Mouse (Mus musculus) megakaryocyte, embryonic 14.5 days (primary cell): ENCODE data around the gene Traf6. TPM values are rescaled to one million over a fixed set of nuclear protein-coding genes. Genes with fewer than 3 reads are reported as not detected.

Experiments used
- H3K27me3 ChIP-seq: replicated peaks from 2 replicates; pipeline ENCODE3; 2012; ENCODE audit warnings: inconsistent platforms
- H3K36me3 ChIP-seq: replicated peaks from 2 replicates; pipeline ENCODE3; 2012; ENCODE audit warnings: low read length, inconsistent platforms, mixed read lengths
- H3K4me1 ChIP-seq: 2 replicates; pipeline ENCODE4 v1.6.1; 2012; ENCODE audit warnings: inconsistent platforms
- H3K4me3 ChIP-seq: replicated peaks from 2 replicates; pipeline ENCODE3; 2012; ENCODE audit warnings: moderate library complexity, mild to moderate bottlenecking, inconsistent platforms
- H3K9me3 ChIP-seq: 2 replicates; pipeline ENCODE4 v1.6.1; 2012; ENCODE audit warnings: inconsistent platforms
- FLI1 ChIP-seq: IDR thresholded peaks from 2 replicates; pipeline ENCODE4 v1.6.1; 2012; ENCODE audit warnings: low read length, inconsistent platforms, mixed read lengths
- GATA1 ChIP-seq: IDR thresholded peaks from 3 replicates; pipeline ENCODE4 v1.6.1; 2012; ENCODE audit warnings: mixed read lengths, low read length, inconsistent platforms, borderline replicate concordance
- polyA plus RNA-seq: library from polyadenylated mRNA; stranded (reverse); fragments of >175 nt; gene quantifications from 2 replicates; pipeline ENCODE4 v1.2.3, GENCODE M21; 2012; ENCODE audit warnings: low replicate concordance; ENCODE audit not compliant: insufficient read depth

Traf6 gene
- polyA plus RNA-seq, 1 experiment = 0.78 TPM

DNA sequence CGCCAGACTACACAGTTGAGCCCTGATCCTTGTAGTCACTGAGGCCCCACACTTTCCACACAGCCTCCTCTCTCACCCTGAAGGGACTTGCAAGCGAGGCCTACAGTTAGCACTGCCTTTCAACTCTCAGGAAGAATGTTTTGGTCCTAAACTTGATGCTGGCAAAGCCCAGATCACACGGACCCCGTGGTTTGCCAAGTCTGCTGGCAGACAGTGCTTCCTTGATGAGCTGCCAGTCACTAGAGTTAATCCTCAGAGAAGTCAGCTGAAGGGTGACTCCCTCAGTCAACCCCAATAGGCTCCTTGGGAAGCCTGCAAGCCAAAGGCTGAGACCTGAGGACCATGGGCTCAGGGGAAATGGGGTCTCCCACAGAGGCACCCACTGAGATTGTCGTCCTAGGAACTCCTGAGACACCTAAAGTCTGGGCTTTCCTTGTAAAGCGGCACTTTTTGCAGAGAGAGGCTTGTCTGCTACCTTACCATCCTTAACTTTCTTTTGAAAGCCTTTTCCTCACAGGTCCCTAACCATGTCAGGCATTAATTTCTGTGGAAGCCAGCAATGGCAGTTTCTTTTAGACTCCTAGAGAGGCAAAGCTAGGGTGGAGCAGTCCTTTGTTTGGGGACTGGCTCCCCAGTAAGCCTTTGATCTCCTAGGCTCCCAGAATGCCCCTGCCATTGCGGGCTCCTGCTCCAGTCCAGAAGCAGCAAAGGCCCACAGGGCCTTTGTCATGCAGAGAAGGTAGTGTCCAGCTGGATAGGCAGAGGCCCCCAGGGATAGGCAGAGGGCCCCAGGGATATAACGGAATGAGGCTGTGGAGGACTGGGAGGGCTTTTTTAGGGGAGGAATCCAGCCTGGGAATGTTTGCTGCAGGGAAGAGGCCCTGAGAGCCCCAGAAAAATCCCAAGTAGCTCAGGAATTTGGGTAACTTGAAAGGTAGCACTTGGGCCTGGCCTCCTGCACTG is 44.4 kb downstream of the Traf6 start:
- Histone ChIP-seq H3K4me1 (peaks cover 19% of the 10 kb centered on the region), H3K36me3 (peaks cover 99% of the 10 kb centered on the region), H3K27me3 (no peaks in the 10 kb centered on the region), H3K4me3 (no peak overlapping the region), H3K9me3 (no peaks in the 10 kb centered on the region)
- TF ChIP-seq GATA1 (no peak), FLI1 (no peak)

DNA sequence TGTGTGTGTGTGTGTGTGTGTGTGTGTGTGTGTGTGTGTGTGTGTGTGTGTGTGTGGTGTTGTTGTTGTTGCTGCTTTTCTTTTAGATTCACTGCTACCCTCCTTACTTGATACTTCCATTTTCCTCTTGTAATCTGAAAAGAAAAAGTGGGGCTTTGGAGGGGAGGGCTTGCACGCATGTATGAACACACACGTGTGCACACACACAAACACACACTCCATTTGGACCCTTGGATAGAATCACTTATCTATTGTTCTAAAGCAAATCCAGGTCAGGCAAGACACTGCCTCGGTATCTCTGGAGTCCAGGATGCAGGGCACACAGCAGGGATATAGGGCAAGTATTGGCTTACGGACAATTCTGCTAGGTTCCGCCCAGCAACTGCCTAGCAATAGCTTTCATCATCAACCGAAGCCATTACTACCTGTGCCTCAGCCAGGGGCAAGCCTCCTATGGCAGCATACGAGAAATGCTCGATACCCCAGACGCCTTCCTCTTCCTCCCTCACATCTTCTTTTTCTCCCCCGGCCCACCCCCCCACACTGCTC is 45.2 kb downstream of the Traf6 start:
- peaks cover 24% of the 10 kb centered on the region for H3K4me1 ChIP-seq
- H3K27me3 ChIP-seq = no peaks in the 10 kb centered on the region
- H3K9me3 ChIP-seq = no peaks in the 10 kb centered on the region
- peaks cover 99% of the 10 kb centered on the region for H3K36me3 ChIP-seq
- H3K4me3 ChIP-seq = no peak overlapping the region
- TF ChIP-seq GATA1 = no peak
- no peak for TF ChIP-seq FLI1

DNA sequence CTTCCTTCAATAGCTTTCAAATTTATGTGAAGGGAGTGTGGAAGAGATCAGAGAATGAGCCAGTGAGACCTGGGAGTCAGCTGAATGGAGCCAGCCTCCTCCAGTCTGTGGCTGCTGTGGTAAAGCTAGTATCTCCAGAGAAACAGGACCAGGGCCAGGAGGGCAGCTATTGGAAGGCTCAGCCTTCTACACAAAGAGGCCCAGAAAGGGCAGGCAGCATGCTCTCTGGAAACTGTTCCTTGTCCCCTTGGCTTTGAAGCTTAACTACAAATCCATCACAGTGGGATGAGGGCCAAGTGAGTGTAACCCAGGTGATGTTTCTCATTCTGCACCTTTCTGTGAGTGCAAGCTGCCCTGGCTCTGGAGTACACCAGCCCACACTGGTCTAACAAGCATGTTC is 49.6 kb downstream of the Traf6 start:
- no peak for TF ChIP-seq FLI1
- TF ChIP-seq GATA1 = no peak
- peaks cover 95% of the 10 kb centered on the region for H3K36me3 ChIP-seq
- no peaks in the 10 kb centered on the region for H3K9me3 ChIP-seq
- H3K4me3 ChIP-seq = no peak overlapping the region
- H3K27me3 ChIP-seq = no peaks in the 10 kb centered on the region
- peaks cover 29% of the 10 kb centered on the region for H3K4me1 ChIP-seq

DNA sequence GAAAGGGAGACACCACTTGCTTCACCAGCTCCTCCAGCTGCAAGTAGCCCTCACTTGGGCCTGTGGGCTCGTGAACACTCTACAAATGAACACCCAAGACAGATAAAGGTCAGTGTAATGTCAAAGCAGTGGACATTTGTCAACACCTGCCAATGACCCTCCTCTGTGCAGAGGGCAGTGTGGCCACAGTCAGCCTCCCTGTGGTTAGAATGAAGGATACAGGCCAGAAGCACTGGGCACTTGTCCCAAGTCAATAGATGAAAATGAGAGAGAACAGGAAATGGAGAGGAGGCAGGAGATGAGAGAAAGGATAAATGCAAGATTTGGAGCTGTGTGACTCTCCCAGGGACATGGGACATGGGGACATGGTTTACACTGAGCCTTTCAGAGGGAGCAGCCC is 51.2 kb downstream of the Traf6 start:
- Histone ChIP-seq H3K4me1 (peaks cover 46% of the 10 kb centered on the region), H3K9me3 (no peaks in the 10 kb centered on the region), H3K36me3 (peaks cover 95% of the 10 kb centered on the region), H3K4me3 (no peak overlapping the region), H3K27me3 (no peaks in the 10 kb centered on the region)
- TF ChIP-seq GATA1 (no peak), FLI1 (no peak)

DNA sequence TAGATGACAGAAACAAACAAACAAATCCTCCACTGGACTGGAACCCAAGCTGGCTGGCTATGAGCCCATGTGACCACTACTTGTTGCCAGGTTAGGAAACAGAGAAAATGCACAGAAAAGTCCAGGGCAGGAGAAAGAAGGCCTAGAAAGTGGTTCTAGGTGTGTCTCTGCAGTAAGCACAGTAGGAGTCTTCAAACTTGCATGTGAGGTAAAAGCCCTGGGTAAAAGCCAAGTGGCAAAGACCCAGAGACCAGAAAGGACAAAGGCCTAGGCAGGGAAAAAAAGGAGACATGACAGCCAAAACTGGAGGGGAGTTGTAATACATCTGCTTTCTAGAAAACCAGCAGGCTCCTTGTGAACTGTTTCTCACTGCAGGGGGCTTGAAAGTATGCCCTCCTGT is 52.7 kb downstream of the Traf6 start:
- TF ChIP-seq GATA1 (no peak), FLI1 (no peak)
- H3K27me3 ChIP-seq = no peaks in the 10 kb centered on the region
- no peak overlapping the region for H3K4me3 ChIP-seq
- peaks cover 93% of the 10 kb centered on the region for H3K36me3 ChIP-seq
- H3K4me1 ChIP-seq = peaks cover 53% of the 10 kb centered on the region
- H3K9me3 ChIP-seq = no peaks in the 10 kb centered on the region

DNA sequence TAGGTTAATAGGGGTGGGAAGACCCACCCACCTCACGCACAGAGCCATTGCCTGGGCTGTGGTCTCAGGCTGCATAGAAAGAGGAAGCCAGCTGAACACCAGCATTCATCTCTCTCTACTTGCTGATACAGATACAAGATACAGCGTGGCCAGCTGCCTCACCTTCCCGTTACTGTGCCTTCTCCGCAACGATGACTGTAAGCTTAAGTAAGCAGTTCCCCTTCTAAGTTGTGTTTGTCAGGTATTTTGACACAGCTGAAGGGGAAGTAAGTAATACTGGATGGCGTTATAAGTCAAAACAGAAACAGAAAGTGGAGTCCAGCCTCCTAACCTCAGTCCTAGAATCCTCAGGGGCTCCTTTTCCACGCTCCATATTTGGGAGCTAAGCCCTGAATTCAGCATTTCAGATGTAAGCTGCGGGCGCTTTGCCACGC is 54.6 kb downstream of the Traf6 start:
- Histone ChIP-seq H3K4me1 (peaks cover 61% of the 10 kb centered on the region), H3K9me3 (no peaks in the 10 kb centered on the region), H3K27me3 (no peaks in the 10 kb centered on the region), H3K36me3 (peaks cover 93% of the 10 kb centered on the region), H3K4me3 (peak overlapping the region; percentile 88)
- TF ChIP-seq FLI1 = no peak
- no peak for TF ChIP-seq GATA1

DNA sequence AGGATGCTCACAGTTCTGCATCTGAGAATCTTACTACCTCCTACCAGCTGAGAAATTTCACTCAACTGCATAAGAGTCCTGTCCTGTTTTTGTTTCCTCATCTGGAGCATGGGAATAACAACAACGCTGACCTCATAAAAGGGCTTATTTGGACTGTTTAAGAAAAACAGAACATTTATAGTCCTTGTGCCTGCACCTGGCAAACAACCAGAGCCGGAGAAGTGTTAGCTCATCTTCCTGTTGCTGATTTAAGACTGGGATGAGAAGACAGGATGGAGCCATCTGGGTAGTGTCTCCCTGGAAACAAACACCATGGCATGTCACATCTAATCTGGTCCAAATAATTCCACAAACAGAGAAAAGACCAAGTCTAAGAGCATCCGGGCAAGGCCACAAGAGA is 55.3 kb downstream of the Traf6 start:
- H3K36me3 ChIP-seq = peaks cover 93% of the 10 kb centered on the region
- H3K9me3 ChIP-seq = no peaks in the 10 kb centered on the region
- peak overlapping the region; percentile 1 for H3K4me3 ChIP-seq
- TF ChIP-seq FLI1 (no peak), GATA1 (no peak)
- H3K4me1 ChIP-seq = peaks cover 58% of the 10 kb centered on the region
- no peaks in the 10 kb centered on the region for H3K27me3 ChIP-seq

DNA sequence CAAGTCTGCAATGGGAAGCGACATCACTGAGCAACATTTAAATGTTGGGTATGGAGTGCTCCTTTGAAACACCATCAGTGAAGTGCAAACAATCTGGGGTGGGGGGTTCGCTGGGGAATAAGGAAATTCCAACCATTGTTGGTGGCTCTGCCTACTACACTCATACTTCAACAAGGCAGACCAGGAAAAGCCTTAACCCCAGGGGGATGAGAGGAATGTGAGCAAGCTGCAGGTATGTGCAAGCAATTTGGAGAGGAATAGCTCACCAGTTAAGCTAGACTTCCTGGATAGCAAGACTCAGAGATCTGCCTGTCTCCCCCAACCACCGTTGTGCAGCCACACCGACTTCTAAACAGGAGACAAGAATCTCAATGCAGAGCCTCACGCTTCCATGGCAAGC is 61.7 kb downstream of the Traf6 start:
- H3K27me3 ChIP-seq = no peaks in the 10 kb centered on the region
- H3K36me3 ChIP-seq = peaks cover 98% of the 10 kb centered on the region
- H3K4me3 ChIP-seq = no peak overlapping the region
- TF ChIP-seq FLI1 = no peak
- TF ChIP-seq GATA1 = no peak
- peaks cover 16% of the 10 kb centered on the region; the same call in 1 of the 2 replicates for H3K4me1 ChIP-seq
- H3K9me3 ChIP-seq = no peaks in the 10 kb centered on the region

DNA sequence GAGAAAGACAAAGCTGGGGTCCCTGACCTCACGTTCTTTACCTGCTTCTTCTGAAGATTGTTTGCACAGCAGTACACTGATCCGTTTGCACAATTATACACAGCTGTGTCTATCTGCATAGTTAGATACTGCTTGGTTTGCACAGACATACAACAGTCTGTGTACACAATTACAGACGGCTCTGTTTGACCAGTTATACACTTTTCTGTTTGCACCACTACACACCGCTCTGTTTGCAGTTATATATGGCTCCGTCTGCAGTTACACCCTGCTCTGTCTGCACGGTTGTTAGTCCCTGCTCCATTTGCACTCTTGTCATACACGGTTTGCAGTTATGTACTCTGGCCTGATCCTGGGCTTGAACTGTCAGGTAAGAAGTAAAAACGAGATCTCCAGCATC is 63.4 kb downstream of the Traf6 start:
- Histone ChIP-seq H3K27me3 (no peaks in the 10 kb centered on the region), H3K4me1 (peaks cover 9% of the 10 kb centered on the region; the same call in 1 of the 2 replicates), H3K4me3 (no peak overlapping the region), H3K9me3 (no peaks in the 10 kb centered on the region), H3K36me3 (peaks cover 98% of the 10 kb centered on the region)
- TF ChIP-seq GATA1 = no peak
- TF ChIP-seq FLI1 = no peak
